Mouse (Mus musculus) T-helper 2 cell (primary cell): Measurements from ENCODE around the gene Gm10334.
"Not testable (repeated sequence)": the region's sequence is repeated elsewhere in the genome, so short reads cannot be mapped to it uniquely, and the experiment has no call there.

Experiments
- in situ Hi-C: fragments of 300-600 bp; cut with MboI, MseI; formaldehyde crosslinking; loops from one replicate; pipeline ENCODE4 v1.15.1; 2025; ENCODE audit warnings: high pct_unique_total_duplicates

The Gm10334 gene

GRCm38 (mm10) chr6:41446045-41446444, at the start of gene Gm10334:
TSS of gene Gm10334 (minus strand) at chr6:41446145.
- in situ Hi-C loops = not testable (repeated sequence)

- in situ Hi-C loops = not testable (repeated sequence)
These were observed 12.7 kb upstream of the Gm10334 start, which contains the start of gene Prss1 for GRCm38 (mm10) chr6:41458632-41459031. TSS of gene Prss1 (plus strand) at chr6:41458932.

- in situ Hi-C loops = not testable (repeated sequence)
These were observed 3.7 kb downstream of the Gm10334 start for GRCm38 (mm10) chr6:41442261-41442660.
